Mouse (Mus musculus) hindbrain, embryonic 10.5 days (tissue): ENCODE data around the gene Fam69b. TPM values are rescaled to one million over a fixed set of nuclear protein-coding genes. Genes with fewer than 3 reads are reported as not detected.

Source experiments
- DNase-seq: peaks from one replicate; pipeline ENCODE4 v3.0.0-alpha.2; 2017; ENCODE audit warnings: low spot score
- H3K27ac ChIP-seq: fragments of 300-500 bp; sonication (generic); 2 replicates; pipeline ENCODE4 v1.5.1; 2016; ENCODE audit warnings: mild to moderate bottlenecking, moderate library complexity
- H3K27me3 ChIP-seq: fragments of 300-500 bp; sonication (generic); 2 replicates; pipeline ENCODE4 v1.6.1; 2016; ENCODE audit warnings: mild to moderate bottlenecking; ENCODE audit not compliant: poor library complexity, insufficient read depth, severe bottlenecking
- H3K36me3 ChIP-seq: fragments of 300-500 bp; sonication (generic); 2 replicates; pipeline ENCODE4 v1.6.1; 2016; ENCODE audit warnings: mild to moderate bottlenecking, moderate library complexity
- H3K4me1 ChIP-seq: fragments of 300-500 bp; sonication (generic); replicated peaks from 2 replicates; pipeline ENCODE4 v1.6.1; 2016; ENCODE audit warnings: mild to moderate bottlenecking
- H3K4me3 ChIP-seq: fragments of 300-500 bp; sonication (generic); 2 replicates; pipeline ENCODE4 v1.5.1; 2016; ENCODE audit warnings: mild to moderate bottlenecking, moderate library complexity
- H3K9me3 ChIP-seq: fragments of 300-500 bp; sonication (generic); 2 replicates; pipeline ENCODE4 v1.6.1; 2016; ENCODE audit warnings: mild to moderate bottlenecking, moderate library complexity
- WGBS: fragments of 180-500 bp; shearing (Covaris S2); methylation state at CpG from one replicate; pipeline ENCODE4 v1.1.7; 2016; 5-methylcytosine and 5-hydroxymethylcytosine counted together
- polyA plus RNA-seq: library from polyadenylated mRNA; unstranded; fragments of >200 nt; fragmentation: Nextera tagmentation; extraction: Ambion mirVana; gene quantifications from 2 replicates; pipeline ENCODE4 v1.2.1, GENCODE M21; 2016

Gene Fam69b
- polyA plus RNA-seq, 1 experiment from 2014 or later = 48.5 TPM

- no peaks in the 10 kb centered on the region; the same call in 1 of the 2 replicates for H3K27me3 ChIP-seq
- no peaks in the 10 kb centered on the region for H3K9me3 ChIP-seq
- no peaks in the 10 kb centered on the region for H3K4me1 ChIP-seq
- no peak for DNase-seq
- no peak overlapping the region for H3K27ac ChIP-seq
- no peaks in the 10 kb centered on the region for H3K36me3 ChIP-seq
- no peak overlapping the region for H3K4me3 ChIP-seq
- WGBS = 84% methylated on average over 4 of the region's 4 CpGs
These were observed 12.7 kb upstream of the Fam69b start for GRCm38 (mm10) chr2:26615459-26616124.

- DNase-seq = no peak
- H3K27me3 ChIP-seq = no peaks in the 10 kb centered on the region; the same call in 1 of the 2 replicates
- H3K4me1 ChIP-seq = no peaks in the 10 kb centered on the region
- 83% methylated on average over 6 of the region's 6 CpGs for WGBS
- no peaks in the 10 kb centered on the region for H3K9me3 ChIP-seq
- no peak overlapping the region for H3K27ac ChIP-seq
- H3K4me3 ChIP-seq = no peak overlapping the region
- no peaks in the 10 kb centered on the region for H3K36me3 ChIP-seq
These were observed 10.9 kb upstream of the Fam69b start for GRCm38 (mm10) chr2:26617331-26617730.

GRCm38 (mm10) chr2:26617928-26618327 is 10.3 kb upstream of the Fam69b start:
- Histone ChIP-seq H3K36me3 (no peaks in the 10 kb centered on the region), H3K9me3 (no peaks in the 10 kb centered on the region), H3K27me3 (no peaks in the 10 kb centered on the region; the same call in 1 of the 2 replicates), H3K4me3 (no peak overlapping the region), H3K4me1 (no peaks in the 10 kb centered on the region), H3K27ac (no peak overlapping the region)
- 65% methylated on average over 7 of the region's 7 CpGs for WGBS
- no peak for DNase-seq

GRCm38 (mm10) chr2:26621246-26621645 is 7.0 kb upstream of the Fam69b start:
- DNase-seq = no peak
- Histone ChIP-seq H3K4me1 (no peaks in the 10 kb centered on the region), H3K9me3 (no peaks in the 10 kb centered on the region), H3K4me3 (no peak overlapping the region), H3K27ac (no peak overlapping the region), H3K36me3 (no peaks in the 10 kb centered on the region), H3K27me3 (no peaks in the 10 kb centered on the region; the same call in 1 of the 2 replicates)
- 60% methylated on average over 2 of the region's 2 CpGs for WGBS

- Histone ChIP-seq H3K36me3 (no peaks in the 10 kb centered on the region), H3K9me3 (no peaks in the 10 kb centered on the region), H3K27ac (no peak overlapping the region), H3K27me3 (peaks cover 13% of the 10 kb centered on the region), H3K4me3 (no peak overlapping the region), H3K4me1 (peaks cover 8% of the 10 kb centered on the region; the same call in 1 of the 2 replicates)
- WGBS = 74% methylated on average over 5 of the region's 5 CpGs
- DNase-seq = no peak
These were observed 5.3 kb upstream of the Fam69b start for GRCm38 (mm10) chr2:26622984-26623383.

- peaks cover 14% of the 10 kb centered on the region for H3K27me3 ChIP-seq
- 86% methylated on average over 3 of the region's 3 CpGs for WGBS
- H3K9me3 ChIP-seq = no peaks in the 10 kb centered on the region
- no peak overlapping the region for H3K27ac ChIP-seq
- H3K4me3 ChIP-seq = no peak overlapping the region
- peaks cover 30% of the 10 kb centered on the region for H3K4me1 ChIP-seq
- no peak for DNase-seq
- no peaks in the 10 kb centered on the region for H3K36me3 ChIP-seq
These were observed 2.8 kb upstream of the Fam69b start for GRCm38 (mm10) chr2:26625419-26625818.

- peaks cover 14% of the 10 kb centered on the region for H3K27me3 ChIP-seq
- no peaks in the 10 kb centered on the region; the same call in 1 of the 2 replicates for H3K36me3 ChIP-seq
- no peaks in the 10 kb centered on the region for H3K9me3 ChIP-seq
- H3K4me1 ChIP-seq = peaks cover 37% of the 10 kb centered on the region
- WGBS = 73% methylated on average over 3 of the region's 3 CpGs
- H3K4me3 ChIP-seq = no peak overlapping the region
- no peak overlapping the region for H3K27ac ChIP-seq
- no peak for DNase-seq
These were observed 2.2 kb upstream of the Fam69b start for GRCm38 (mm10) chr2:26626081-26626480.

GRCm38 (mm10) chr2:26628792-26629437 is 658 bp downstream of the Fam69b start:
- peaks cover 50% of the 10 kb centered on the region for H3K4me1 ChIP-seq
- 19% methylated on average over 5 of the region's 5 CpGs for WGBS
- peaks cover 12% of the 10 kb centered on the region for H3K36me3 ChIP-seq
- peak overlapping the region; percentile 78 for H3K4me3 ChIP-seq
- no peaks in the 10 kb centered on the region for H3K9me3 ChIP-seq
- DNase-seq = peak; percentile 55
- H3K27ac ChIP-seq = peak overlapping the region; percentile 94
- peaks cover 14% of the 10 kb centered on the region for H3K27me3 ChIP-seq

GRCm38 (mm10) chr2:26632541-26633395 is 4.5 kb downstream of the Fam69b start:
- H3K4me3 ChIP-seq = no peak overlapping the region
- H3K36me3 ChIP-seq = peaks cover 50% of the 10 kb centered on the region
- peaks cover 66% of the 10 kb centered on the region for H3K4me1 ChIP-seq
- 88% methylated on average over 16 of the region's 16 CpGs for WGBS
- DNase-seq = no peak
- peaks cover 3% of the 10 kb centered on the region; the same call in 1 of the 2 replicates for H3K27me3 ChIP-seq
- H3K27ac ChIP-seq = 0 out of 2 replicates have a peak overlapping the region, but pooled peaks have one; percentile 9
- H3K9me3 ChIP-seq = no peaks in the 10 kb centered on the region

- Histone ChIP-seq H3K4me3 (no peak overlapping the region), H3K4me1 (peaks cover 66% of the 10 kb centered on the region), H3K9me3 (no peaks in the 10 kb centered on the region), H3K27me3 (no peaks in the 10 kb centered on the region), H3K27ac (no peak overlapping the region), H3K36me3 (peaks cover 63% of the 10 kb centered on the region)
- no peak for DNase-seq
- 76% methylated on average over 4 of the region's 4 CpGs for WGBS
These were observed 5.8 kb downstream of the Fam69b start for GRCm38 (mm10) chr2:26633953-26634530.

GRCm38 (mm10) chr2:26634629-26635488 is 6.6 kb downstream of the Fam69b start:
- Histone ChIP-seq H3K9me3 (no peaks in the 10 kb centered on the region), H3K4me1 (peaks cover 61% of the 10 kb centered on the region), H3K36me3 (peaks cover 63% of the 10 kb centered on the region), H3K27me3 (no peaks in the 10 kb centered on the region), H3K4me3 (no peak overlapping the region), H3K27ac (no peak overlapping the region)
- DNase-seq = no peak
- WGBS = 71% methylated on average over 12 of the region's 12 CpGs
